Mouse (Mus musculus) hindbrain, embryonic 10.5 days (tissue): ENCODE measurements around the gene Lamp1. TPM values are rescaled to one million over a fixed set of nuclear protein-coding genes. Genes with fewer than 3 reads are reported as not detected.
"Not testable (repeated sequence)": the region's sequence is repeated elsewhere in the genome, so short reads cannot be mapped to it uniquely, and the experiment has no call there.

Source experiments
- DNase-seq: peaks from one replicate; pipeline ENCODE4 v3.0.0-alpha.2; 2017; ENCODE audit warnings: low spot score
- H3K27ac ChIP-seq: fragments of 300-500 bp; sonication (generic); 2 replicates; pipeline ENCODE4 v1.5.1; 2016; ENCODE audit warnings: mild to moderate bottlenecking, moderate library complexity
- H3K27me3 ChIP-seq: fragments of 300-500 bp; sonication (generic); 2 replicates; pipeline ENCODE4 v1.6.1; 2016; ENCODE audit warnings: mild to moderate bottlenecking; ENCODE audit not compliant: poor library complexity, insufficient read depth, severe bottlenecking
- H3K36me3 ChIP-seq: fragments of 300-500 bp; sonication (generic); 2 replicates; pipeline ENCODE4 v1.6.1; 2016; ENCODE audit warnings: mild to moderate bottlenecking, moderate library complexity
- H3K4me1 ChIP-seq: fragments of 300-500 bp; sonication (generic); replicated peaks from 2 replicates; pipeline ENCODE4 v1.6.1; 2016; ENCODE audit warnings: mild to moderate bottlenecking
- H3K4me3 ChIP-seq: fragments of 300-500 bp; sonication (generic); 2 replicates; pipeline ENCODE4 v1.5.1; 2016; ENCODE audit warnings: mild to moderate bottlenecking, moderate library complexity
- H3K9me3 ChIP-seq: fragments of 300-500 bp; sonication (generic); 2 replicates; pipeline ENCODE4 v1.6.1; 2016; ENCODE audit warnings: mild to moderate bottlenecking, moderate library complexity
- WGBS: fragments of 180-500 bp; shearing (Covaris S2); methylation state at CpG from one replicate; pipeline ENCODE4 v1.1.7; 2016; 5-methylcytosine and 5-hydroxymethylcytosine counted together
- polyA plus RNA-seq: library from polyadenylated mRNA; unstranded; fragments of >200 nt; fragmentation: Nextera tagmentation; extraction: Ambion mirVana; gene quantifications from 2 replicates; pipeline ENCODE4 v1.2.1, GENCODE M21; 2016

Lamp1 gene
- polyA plus RNA-seq, result 218 and 231 TPM in 2 replicates

- no peaks in the 10 kb centered on the region for H3K27me3 ChIP-seq
- peak within 1 kb of the TSS; percentile 93 for H3K27ac ChIP-seq
- no peaks in the 10 kb centered on the region for H3K36me3 ChIP-seq
- no peaks in the 10 kb centered on the region for H3K9me3 ChIP-seq
- H3K4me3 ChIP-seq, result peak within 1 kb of the TSS; percentile 100
- WGBS, result under 1% methylated on average over 50 of the region's 50 CpGs
- DNase-seq, result peak; percentile 98
- peaks cover 16% of the 10 kb centered on the region for H3K4me1 ChIP-seq
These were observed at the start of gene Lamp1 for GRCm38 (mm10) chr8:13158718-13159376. Lamp1 (plus strand) TSS chr8:13159161.

GRCm38 (mm10) chr8:13109416-13109960, 49.5 kb upstream of the Lamp1 start:
- H3K27ac ChIP-seq, result no peak overlapping the region
- WGBS, result 86% methylated on average over 1 of the region's 1 CpGs
- no peak for DNase-seq

GRCm38 (mm10) chr8:13111917-13112316, 47.0 kb upstream of the Lamp1 start:
- Histone ChIP-seq H3K4me3 (no peak overlapping the region), H3K27me3 (no peaks in the 10 kb centered on the region), H3K36me3 (peaks cover 42% of the 10 kb centered on the region), H3K9me3 (no peaks in the 10 kb centered on the region), H3K4me1 (peaks cover 11% of the 10 kb centered on the region), H3K27ac (no peak overlapping the region)
- 87% methylated on average over 11 of the region's 11 CpGs for WGBS
- DNase-seq, result no peak

More at GRCm38 (mm10) chr8:13109416-13109960, 49.5 kb upstream of the Lamp1 start:
- Histone ChIP-seq H3K9me3 (no peaks in the 10 kb centered on the region), H3K4me1 (peaks cover 20% of the 10 kb centered on the region), H3K27me3 (no peaks in the 10 kb centered on the region), H3K36me3 (peaks cover 28% of the 10 kb centered on the region), H3K4me3 (no peak overlapping the region)

DNA sequence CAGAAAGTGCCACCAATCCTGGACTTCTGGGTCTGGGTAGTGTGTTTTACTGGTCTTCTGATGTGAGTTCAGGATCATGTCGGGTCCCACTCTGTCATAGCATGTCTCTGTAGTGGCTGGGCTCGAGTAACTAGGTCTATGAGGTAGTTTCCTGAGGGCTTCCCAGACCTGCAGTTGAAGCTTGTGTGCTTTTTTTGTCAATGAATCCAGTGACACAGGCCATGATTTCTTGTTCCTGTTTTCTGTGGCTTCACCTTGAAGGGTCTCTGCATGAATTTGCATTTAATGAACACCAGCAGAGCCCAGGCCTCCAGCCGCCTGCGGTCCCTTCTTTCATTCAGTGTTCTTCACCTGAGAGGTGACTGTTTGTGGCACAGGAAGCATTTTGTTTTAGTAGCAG, 45.7 kb upstream of the Lamp1 start:
- no peaks in the 10 kb centered on the region for H3K27me3 ChIP-seq
- no peak for DNase-seq

DNA sequence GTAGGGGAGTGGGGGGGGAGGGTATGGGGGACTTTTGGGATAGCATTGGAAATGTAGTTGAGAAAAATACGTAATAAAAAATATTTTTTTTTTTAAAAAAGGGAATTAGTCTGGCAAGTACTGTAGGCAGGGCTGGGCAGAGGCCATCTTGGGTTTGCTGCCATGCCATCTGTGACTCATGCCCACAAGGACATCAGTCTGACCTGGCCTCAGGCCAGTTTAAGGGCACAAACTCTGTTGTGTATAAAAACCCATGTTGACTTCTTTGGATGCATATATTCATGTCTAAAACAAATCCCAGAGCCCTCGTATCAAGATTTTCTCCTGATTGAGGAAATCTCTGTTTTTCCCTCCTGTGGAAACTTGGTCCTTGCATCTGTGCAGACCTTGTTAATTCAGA, 41.9 kb upstream of the Lamp1 start:
- no peak overlapping the region for H3K27ac ChIP-seq
- no peaks in the 10 kb centered on the region for H3K4me1 ChIP-seq
- DNase-seq, result no peak
- H3K4me3 ChIP-seq, result no peak overlapping the region
- no peaks in the 10 kb centered on the region for H3K27me3 ChIP-seq
- no peaks in the 10 kb centered on the region for H3K9me3 ChIP-seq
- WGBS, result 94% methylated on average over 2 of the region's 2 CpGs
- peaks cover 74% of the 10 kb centered on the region for H3K36me3 ChIP-seq

More for the DNA sequence above, 45.7 kb upstream of the Lamp1 start:
- no peaks in the 10 kb centered on the region for H3K9me3 ChIP-seq
- 0 out of 2 replicates have a peak, but pooled peaks cover 3% of the 10 kb centered on the region for H3K4me1 ChIP-seq
- no peak overlapping the region for H3K4me3 ChIP-seq
- WGBS, result 93% methylated on average over 4 of the region's 4 CpGs
- H3K36me3 ChIP-seq, result peaks cover 42% of the 10 kb centered on the region
- no peak overlapping the region for H3K27ac ChIP-seq

DNA sequence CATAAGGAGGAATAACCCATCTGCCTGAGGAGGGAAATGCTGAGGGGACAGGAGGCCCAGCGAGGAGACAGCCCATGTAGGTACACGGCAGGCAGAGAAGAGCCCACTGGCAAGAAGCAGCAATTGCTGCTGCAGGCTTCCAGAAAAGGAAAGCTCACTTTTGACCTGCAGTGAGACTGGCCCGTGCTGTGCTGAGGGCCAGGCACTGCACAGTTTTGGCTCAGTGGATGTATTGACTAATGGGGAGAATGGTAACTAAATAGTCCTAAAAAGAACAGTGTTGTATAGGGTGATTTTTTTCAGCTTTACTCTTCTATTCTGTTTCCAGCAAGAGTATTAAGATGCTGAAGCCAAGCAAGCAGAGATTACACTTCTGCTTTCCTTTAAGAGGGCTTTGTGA, 40.4 kb upstream of the Lamp1 start:
- no peak for DNase-seq
- Histone ChIP-seq H3K27ac (no peak overlapping the region), H3K9me3 (no peaks in the 10 kb centered on the region), H3K36me3 (peaks cover 76% of the 10 kb centered on the region), H3K4me1 (no peaks in the 10 kb centered on the region), H3K27me3 (no peaks in the 10 kb centered on the region), H3K4me3 (no peak overlapping the region)
- WGBS, result 85% methylated on average over 3 of the region's 3 CpGs

DNA sequence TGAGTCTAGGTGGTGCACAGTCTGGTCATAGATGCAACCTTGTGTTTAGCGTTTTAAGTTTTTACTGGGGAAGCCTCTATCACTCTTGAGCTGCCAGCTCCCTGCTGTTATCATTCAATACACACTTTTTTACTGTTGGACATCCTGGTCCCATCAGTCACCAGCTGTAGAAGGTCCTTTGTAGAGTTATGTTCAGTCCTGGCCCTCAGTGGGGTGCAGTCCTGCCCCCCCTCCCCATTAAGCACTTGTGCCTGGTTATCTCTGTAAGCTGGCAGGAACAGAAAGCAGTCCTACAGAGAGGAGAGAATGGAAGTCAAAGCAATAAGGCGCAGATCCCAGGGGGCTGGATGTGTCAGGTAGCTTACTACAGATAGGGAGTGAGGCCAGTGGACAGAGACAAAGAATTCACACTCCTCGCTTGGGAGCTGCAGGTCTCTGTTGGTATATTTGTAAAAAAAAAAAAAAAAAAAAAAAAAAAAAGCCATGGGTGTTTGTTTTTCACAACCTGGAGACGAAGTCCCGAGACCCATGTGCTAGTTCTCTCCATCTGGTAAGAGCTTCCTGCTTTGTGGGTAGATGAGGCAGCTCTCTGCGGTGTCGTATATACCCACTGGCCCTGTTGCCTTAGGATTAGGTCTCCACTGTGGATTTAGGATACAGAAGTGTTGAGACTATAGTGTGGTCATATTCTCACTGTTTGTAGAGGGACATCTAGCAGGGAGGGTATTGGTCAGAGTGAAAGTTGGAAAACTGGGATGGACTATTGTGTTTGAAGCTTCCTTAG, 37.9 kb upstream of the Lamp1 start:
- no peaks in the 10 kb centered on the region for H3K4me1 ChIP-seq
- 87% methylated on average over 7 of the region's 7 CpGs for WGBS
- peaks cover 80% of the 10 kb centered on the region for H3K36me3 ChIP-seq
- no peaks in the 10 kb centered on the region for H3K27me3 ChIP-seq
- H3K9me3 ChIP-seq, result no peaks in the 10 kb centered on the region
- DNase-seq, result no peak
- H3K4me3 ChIP-seq, result no peak overlapping the region
- H3K27ac ChIP-seq, result no peak overlapping the region

- Histone ChIP-seq H3K36me3 (peaks cover 92% of the 10 kb centered on the region), H3K4me1 (no peaks in the 10 kb centered on the region), H3K27me3 (no peaks in the 10 kb centered on the region), H3K27ac (no peak overlapping the region), H3K9me3 (no peaks in the 10 kb centered on the region), H3K4me3 (no peak overlapping the region)
- no peak for DNase-seq
- 96% methylated on average over 7 of the region's 7 CpGs for WGBS
These were observed 36.0 kb upstream of the Lamp1 start for GRCm38 (mm10) chr8:13122887-13123421.

DNA sequence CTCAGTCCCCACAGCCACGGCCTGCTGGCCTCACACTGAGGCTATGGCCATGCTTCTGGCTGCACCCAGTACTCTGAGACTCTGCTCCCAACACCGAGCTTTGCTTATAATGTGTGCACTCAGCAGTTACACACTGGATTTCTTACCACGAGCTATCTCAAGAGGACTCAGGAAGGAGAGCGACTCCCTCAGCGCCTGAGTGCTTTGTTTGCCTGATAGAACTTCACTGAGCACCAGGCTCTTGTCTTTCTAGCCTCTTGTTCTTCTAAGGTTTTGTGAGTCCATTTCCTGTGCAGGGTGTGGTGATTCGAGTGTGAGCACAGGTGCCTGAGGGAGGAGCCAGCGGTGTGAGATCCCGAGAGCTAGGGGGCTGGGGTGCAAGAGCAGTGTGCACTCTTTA, 34.1 kb upstream of the Lamp1 start:
- DNase-seq, result no peak
- WGBS, result 98% methylated on average over 8 of the region's 8 CpGs
- Histone ChIP-seq H3K27ac (no peak overlapping the region), H3K4me1 (no peaks in the 10 kb centered on the region), H3K27me3 (no peaks in the 10 kb centered on the region), H3K4me3 (no peak overlapping the region), H3K9me3 (no peaks in the 10 kb centered on the region), H3K36me3 (peaks cover 93% of the 10 kb centered on the region)

- H3K9me3 ChIP-seq, H3K27ac ChIP-seq, H3K4me1 ChIP-seq, H3K4me3 ChIP-seq, H3K27me3 ChIP-seq: not testable (repeated sequence)
- DNase-seq, result peak; percentile 36
- WGBS, result 81% methylated on average over 9 of the region's 9 CpGs
- peaks cover 95% of the 10 kb centered on the region for H3K36me3 ChIP-seq
These were observed 26.7 kb upstream of the Lamp1 start for GRCm38 (mm10) chr8:13132220-13132619.

GRCm38 (mm10) chr8:13139641-13140182, 19.2 kb upstream of the Lamp1 start:
- 94% methylated on average over 6 of the region's 6 CpGs for WGBS
- H3K27ac ChIP-seq, result no peak overlapping the region
- peaks cover 100% of the 10 kb centered on the region for H3K36me3 ChIP-seq

GRCm38 (mm10) chr8:13141681-13142080, 17.3 kb upstream of the Lamp1 start:
- Histone ChIP-seq H3K4me3 (no peak overlapping the region), H3K27ac (no peak overlapping the region), H3K27me3 (no peaks in the 10 kb centered on the region), H3K9me3 (no peaks in the 10 kb centered on the region), H3K36me3 (peaks cover 100% of the 10 kb centered on the region), H3K4me1 (no peaks in the 10 kb centered on the region)
- no peak for DNase-seq
- over 99% methylated on average over 5 of the region's 5 CpGs for WGBS

More at GRCm38 (mm10) chr8:13139641-13140182, 19.2 kb upstream of the Lamp1 start:
- Histone ChIP-seq H3K27me3 (no peaks in the 10 kb centered on the region), H3K4me1 (no peaks in the 10 kb centered on the region), H3K9me3 (no peaks in the 10 kb centered on the region), H3K4me3 (no peak overlapping the region)
- no peak for DNase-seq
